Mouse (Mus musculus): ENCODE measurements at regions not wholly inside any gene's neighbourhood (a gene's known extent, or its start where the extent isn't known, plus 50 kb on each side); places are given as distances from the start of the nearest gene placed in this dataset.
A peak's percentile ranks its signal among the peaks of the same experiment; 100 is the strongest.

DNA sequence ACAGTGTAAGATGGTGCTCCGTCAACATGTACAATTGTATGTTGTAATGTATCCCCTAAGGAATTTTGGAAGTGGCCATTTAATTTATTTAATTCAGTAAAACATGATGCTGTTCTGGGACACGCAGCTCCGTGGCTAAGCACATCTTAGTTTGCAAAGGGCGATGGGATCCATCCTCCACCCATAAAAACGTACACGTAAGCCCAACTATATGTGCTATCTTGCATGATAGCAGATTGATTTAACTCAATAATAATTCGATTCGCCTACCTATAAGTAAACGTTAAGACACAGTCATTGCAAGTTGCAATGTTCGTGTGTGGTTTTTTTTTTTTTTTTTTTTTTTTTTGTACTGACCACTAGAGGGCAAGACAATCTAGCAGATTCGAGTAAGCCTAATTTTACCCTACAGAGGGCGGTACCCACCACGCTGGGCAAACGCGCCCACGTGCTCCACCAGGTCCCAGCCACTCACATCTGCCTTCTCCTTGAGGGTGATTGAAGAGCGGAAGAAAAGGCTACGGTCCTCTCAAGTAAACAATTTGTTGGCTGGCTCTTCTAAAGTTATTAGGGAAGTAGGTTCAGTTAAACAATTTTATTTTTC is 240.8 kb upstream of the Lrig3 start:
- DNase-seq (ENCODE audit: inconsistent age in 2 of 2, low spot score in 1 of 2) = peak; percentile 31 to 78

DNA sequence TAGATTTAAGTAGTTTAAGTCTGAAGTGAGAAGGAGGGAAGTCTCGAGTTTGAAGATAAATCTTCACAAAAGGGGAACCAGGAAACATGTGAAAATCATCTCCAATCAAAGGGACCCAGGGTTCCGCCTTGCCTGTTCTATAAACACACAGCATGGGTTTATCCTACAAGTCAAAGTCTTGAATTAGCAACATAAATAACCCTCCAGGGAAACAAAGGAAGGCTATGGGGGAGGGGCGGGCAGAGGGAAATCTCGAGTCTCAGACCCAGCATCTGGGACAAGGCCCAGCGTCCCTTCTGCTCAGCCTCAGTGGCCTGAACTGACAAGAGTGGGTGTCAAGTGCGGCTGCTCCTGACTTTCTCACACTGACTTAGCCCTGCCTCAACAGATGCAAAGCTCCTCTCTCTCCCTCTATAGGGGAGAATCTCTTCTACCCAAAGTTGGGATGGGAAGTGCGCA is 240.3 kb upstream of the Lrig3 start:
- DNase-seq (ENCODE audit: inconsistent age in 2 of 2, low spot score in 1 of 2) = no peak

DNA sequence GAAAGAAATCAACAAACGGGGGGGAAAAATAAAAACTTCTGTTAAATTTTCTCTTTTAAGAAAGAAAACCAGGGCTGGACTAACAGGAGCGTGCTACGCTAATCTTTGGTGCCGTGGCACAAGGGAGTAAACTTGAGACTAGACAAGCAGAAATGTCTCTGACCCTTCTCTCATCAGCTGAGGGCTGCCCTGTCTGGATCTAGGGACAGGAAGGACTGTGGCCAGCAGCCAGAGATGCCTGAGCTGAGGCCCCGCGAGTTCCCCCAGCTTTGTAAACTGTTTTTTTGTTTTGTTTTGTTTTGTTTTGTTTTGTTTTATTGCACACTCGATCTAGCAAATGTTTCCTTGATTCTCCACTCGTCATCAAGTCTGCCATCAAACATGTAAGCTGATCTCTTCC is 239.4 kb upstream of the Lrig3 start:
- DNase-seq (ENCODE audit: inconsistent age in 2 of 2, low spot score in 1 of 2) = no peak

DNA sequence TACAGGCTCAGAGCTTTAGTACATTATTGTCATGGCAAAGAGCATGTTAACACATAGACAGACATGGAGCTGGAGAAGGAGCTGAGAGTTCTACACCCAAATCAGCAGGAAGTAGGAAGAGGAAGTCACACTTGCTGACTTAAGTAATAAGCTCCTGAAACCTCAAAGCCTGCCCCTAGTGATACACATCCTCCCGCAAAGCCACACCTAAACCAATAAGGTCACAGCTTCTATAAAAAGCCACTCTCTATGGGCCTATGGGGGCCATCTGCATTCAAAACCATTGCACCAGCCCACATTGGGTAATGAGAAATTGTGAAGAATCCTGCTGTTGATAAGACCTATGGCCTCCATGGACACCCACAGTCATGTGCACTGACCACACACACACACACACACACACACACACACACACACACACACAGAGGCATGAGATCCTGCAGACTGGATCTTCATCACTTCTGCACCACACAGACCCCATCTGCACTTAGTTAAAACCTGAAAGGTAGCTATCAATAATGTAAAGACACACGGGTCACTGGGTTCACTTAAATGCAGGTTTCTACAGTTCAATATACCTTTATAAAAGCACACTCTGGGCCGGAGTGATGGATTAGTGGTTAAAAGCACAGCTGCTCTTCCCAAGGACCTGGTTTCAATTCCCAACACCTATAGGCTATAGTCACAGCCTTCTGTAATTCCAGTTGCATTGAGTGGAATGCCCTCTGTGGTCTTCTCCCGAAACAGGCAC is 230.0 kb upstream of the Lrig3 start:
- DNase-seq (ENCODE audit: inconsistent age in 2 of 2, low spot score in 1 of 2) = no peak

DNA sequence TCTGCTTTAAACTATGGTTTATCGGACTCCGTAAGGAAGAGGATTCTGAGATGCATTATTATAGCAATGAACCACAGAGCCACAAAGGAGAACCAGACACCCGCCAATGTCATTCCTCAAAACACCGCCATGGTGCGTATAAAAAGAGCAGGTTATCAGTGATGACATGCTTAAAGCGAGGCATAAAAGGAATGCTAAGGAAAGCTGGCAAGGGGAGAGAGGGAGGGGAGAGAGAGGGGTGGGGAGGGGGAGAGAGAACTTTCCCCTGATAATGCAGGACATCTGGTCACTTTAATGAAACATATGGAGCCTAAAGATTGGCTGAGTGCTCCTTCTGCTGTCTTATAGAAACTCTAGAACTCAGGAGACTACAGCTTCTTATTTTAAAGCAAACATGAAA is 222.8 kb upstream of the Lrig3 start:
- DNase-seq (ENCODE audit: inconsistent age in 2 of 2, low spot score in 1 of 2) = no peak

DNA sequence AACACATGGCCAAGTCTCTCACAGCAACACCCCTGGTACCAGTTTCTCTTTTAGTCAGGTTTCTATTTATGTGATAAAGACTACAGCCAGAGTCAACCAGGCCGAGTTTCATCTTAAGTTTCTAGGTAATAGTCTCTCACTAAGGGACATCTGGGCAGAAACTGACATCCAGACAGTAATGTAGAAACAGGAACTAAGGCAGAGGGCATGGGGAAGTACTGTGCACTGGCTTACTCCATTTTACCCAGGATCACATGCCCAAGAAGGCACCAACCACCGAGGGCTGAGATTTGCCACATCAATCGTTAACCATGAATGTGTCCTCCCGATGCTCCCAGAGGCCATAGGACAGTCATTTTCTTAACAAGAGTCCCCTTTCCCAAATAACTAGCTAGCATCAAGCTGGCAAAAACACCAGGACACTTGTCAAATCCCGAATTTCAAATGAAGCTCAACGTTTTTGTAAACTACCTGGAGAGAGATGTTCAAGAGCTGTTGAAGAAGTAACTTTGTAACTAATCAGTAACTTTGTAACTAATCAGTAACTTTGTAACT is 216.9 kb upstream of the Lrig3 start:
- DNase-seq (ENCODE audit: inconsistent age in 2 of 2, low spot score in 1 of 2) = no peak

DNA sequence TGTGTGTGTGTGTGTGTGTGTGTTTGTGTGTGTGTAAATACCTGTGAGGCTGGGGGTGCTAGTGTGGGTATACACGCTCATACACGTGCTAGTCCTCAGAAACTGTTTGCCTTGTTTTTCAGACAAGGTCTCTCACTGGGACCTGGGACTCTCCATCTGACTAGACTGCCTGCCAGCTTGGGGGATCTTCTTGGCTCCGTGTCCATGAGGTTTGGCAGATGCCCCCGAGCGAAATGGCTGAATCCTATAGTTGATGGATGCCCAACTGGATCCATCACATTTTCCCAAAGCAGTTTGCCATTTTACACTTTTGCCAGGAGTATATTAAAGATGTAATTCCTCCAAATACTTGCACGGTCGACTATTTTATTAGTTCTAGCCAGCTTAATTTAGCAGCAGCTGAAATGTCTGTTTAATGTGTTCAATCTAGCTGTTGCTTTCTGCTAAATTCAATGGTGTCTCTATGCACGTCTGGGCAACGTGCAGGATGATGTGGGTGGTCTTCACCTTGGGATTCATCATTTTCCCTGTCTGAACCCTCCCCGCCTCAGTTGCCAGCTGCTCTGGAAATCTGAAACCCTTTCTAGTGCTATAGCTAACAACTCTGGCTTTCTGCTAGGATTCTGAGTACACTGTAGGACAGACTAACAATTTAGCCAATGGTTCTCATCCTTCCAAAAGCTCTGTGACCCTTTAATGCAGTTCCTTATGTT is 213.3 kb upstream of the Lrig3 start:
- no peak for DNase-seq (ENCODE audit: inconsistent age in 2 of 2, low spot score in 1 of 2)

DNA sequence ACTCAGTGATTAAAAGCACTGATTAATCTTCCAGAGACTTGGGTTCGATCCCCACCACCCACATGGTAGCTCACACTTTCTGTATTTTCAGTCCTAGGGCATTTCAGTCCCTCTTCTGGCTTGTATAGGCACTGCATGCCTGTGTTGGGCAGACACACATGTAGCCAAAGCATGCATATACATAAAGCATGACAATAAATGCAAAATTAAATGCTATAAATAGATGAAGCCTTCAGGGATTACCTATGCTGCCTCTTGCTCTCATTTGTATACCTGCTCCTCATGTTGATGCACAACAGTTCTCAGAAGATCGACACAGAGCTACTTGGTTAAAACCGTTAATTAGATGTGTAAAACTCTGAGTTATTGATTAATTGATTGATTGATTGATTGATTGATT is 206.8 kb upstream of the Lrig3 start:
- no peak for DNase-seq (ENCODE audit: inconsistent age in 2 of 2, low spot score in 1 of 2)

DNA sequence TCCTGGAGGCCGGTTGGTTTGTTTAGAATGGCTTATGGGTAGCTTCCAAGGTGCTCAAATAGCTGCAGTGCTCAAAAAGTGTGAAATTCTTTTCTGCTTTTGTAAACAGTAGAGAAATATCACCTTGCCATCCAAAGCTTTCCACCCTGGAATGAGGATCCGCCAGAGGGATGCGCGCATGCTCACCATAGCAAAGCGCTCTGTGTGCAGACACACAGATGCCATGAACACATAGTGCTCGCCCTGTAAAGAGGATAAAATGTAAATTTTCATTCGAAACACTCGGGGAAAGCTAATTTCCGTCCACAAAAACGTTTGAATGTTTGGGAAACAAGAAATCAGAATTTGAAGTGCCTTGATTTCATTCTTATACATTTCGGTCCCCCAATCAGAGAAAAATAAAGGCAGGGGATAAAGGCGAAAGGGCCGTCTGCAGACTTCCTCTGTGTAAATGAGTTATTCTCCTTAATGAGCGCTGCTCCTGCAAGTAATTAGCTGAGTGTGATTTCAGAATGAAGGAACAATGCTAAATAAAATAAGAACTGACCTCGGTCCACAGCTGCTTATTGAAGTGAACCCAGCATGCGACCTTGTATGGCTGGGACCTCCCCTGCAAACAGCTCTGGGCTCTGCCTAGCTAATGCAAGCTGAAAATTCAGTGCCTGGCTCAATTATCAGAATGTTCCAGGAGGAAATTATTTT is 203.4 kb upstream of the Lrig3 start:
- DNase-seq (ENCODE audit: inconsistent age in 2 of 2, low spot score in 1 of 2) = no peak

DNA sequence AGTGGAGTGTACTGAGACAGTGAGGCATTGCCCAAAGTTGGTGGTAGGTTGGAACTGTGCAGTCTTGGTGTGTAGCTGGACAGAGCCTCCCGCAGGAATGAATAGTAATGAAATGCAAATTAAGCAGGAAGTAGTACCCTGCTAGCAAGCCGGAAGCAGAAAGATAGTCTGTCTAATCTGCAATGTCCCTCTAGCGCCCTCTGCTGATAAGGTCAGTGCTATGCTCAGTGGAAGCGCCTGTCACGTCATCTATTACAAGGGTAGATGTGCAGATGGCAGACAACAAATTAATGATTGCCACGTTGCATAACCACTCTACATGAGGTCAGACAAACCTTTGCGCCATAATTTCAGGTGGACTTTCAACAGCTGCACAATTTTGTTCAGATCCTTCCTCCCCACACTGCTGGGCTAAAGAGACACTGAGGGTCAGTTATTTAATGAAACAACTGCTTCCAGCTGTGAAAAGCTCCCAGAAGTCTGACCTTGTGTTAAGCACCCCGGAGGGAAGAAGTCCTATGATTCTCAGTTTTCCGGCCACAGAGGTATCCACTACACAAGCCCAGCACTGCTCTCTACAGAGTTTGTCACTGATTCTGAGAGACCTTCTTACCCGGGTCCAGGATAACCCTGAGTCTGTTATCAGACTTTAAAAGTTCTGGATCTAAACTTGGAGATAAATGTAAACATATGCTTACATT is 201.4 kb upstream of the Lrig3 start:
- peak; percentile 10 to 52 for DNase-seq (ENCODE audit: inconsistent age in 2 of 2, low spot score in 1 of 2)

DNA sequence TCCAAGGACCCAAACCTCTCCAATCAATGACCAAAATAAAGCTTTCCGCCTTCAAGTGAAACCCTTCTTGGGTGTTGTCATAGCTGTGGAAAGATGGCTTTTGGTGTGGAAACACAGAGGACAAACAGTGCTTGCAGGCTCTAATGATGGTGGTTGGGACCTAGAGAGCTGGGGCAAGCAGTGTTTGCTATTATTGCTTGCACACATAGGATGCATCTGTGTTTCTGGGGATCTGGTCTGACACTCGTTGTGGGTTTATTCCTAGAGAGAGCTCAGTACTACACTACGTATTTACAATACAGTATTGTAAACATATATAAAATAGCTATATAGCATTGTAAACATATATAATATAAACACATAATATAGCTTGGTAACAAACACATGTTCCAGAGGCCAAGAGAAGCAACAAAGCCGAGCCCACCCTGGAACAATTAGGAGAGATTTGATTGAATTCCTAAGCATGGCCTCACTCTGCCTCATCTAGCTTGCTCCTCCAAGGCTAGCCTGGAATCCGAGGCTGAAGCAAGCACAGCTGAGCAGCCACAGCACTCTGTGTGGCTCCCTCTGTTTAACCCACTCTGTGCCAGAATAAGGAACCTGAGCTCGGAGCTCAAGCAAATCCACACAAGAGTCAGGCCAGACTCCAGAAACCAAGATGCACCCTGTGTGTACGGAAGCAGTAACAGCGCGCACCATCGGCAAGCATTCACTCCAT is 200.7 kb upstream of the Lrig3 start:
- DNase-seq (ENCODE audit: inconsistent age in 2 of 2, low spot score in 1 of 2) = no peak

DNA sequence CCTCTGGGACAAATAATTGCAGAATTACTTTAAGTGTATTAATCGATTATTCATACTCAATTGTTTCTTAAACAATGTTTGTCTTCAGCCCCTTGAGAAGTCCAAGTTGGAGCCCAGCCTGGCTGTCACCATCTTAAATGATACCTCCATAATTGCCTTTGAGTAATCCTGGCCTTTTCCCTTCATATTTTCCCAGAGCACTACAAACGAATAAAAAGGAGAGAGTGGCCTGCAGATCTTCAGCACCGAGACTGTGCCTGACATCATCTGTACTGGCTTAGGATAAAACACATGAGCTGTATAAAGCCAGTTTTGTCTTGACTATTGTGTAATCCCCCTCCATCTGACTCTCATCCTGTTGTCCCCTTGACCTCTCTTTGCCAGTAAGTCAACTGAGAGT is 197.7 kb upstream of the Lrig3 start:
- DNase-seq (ENCODE audit: inconsistent age in 2 of 2, low spot score in 1 of 2) = no peak

DNA sequence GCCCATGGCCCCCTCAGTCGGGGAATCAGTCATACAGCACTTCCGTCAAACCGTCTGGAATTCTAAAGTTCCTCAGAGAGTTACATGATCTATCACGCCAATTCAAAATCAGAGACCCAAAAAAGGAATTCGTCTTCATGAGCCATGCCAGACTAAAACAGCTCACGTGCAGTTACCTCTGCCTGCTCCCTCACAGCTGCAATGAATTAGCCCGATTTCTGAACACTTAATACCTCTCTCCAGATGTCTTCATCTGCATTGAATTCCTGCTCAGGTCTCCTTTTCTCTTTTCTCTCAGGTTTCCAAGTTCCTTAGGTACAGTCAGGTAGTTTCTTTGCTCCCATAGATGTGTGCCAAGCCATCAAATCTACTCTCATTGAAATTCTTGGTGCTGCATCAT is 192.4 kb upstream of the Lrig3 start:
- DNase-seq (ENCODE audit: inconsistent age in 2 of 2, low spot score in 1 of 2) = no peak

DNA sequence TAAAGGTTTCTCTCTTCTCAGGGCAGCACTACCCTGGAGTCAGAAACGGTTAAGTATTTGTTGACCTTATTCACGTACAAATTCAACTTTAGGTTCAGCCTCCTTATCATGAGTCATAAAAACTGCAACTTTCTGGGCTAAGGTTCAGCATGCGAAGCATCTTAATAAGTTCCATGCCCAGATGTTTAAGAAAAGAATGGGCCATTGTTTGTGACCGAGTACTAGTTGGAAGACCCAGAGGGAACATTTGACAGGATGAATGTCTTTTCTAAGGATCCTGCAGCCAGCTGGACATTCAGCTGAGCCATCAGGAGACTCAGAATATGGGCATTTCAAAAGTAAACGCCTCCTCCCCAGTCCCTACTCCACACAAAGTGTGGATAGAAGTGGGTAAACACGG is 183.5 kb upstream of the Lrig3 start:
- no peak for DNase-seq (ENCODE audit: inconsistent age in 2 of 2, low spot score in 1 of 2)

DNA sequence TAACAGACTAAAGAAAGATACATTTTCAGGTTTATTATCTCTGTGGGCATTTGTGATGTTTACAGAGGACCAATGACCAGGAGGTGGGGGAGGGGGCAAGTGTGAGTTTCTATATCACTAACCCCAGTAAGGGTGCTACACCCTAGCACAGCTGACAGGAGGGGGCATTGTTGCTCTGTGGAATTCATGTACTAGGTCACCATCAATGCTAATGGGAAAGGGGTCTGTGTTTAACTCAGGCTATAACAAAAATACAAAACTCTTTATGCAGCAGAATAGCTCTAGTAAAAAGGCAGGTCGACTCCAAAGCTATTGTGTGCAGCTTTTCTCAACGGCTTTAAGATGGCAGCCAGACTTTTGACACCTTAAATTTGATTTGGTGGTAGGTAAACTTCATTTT is 181.1 kb upstream of the Lrig3 start:
- DNase-seq (ENCODE audit: inconsistent age in 2 of 2, low spot score in 1 of 2) = peak in 1 of 2 experiments; percentile 40

DNA sequence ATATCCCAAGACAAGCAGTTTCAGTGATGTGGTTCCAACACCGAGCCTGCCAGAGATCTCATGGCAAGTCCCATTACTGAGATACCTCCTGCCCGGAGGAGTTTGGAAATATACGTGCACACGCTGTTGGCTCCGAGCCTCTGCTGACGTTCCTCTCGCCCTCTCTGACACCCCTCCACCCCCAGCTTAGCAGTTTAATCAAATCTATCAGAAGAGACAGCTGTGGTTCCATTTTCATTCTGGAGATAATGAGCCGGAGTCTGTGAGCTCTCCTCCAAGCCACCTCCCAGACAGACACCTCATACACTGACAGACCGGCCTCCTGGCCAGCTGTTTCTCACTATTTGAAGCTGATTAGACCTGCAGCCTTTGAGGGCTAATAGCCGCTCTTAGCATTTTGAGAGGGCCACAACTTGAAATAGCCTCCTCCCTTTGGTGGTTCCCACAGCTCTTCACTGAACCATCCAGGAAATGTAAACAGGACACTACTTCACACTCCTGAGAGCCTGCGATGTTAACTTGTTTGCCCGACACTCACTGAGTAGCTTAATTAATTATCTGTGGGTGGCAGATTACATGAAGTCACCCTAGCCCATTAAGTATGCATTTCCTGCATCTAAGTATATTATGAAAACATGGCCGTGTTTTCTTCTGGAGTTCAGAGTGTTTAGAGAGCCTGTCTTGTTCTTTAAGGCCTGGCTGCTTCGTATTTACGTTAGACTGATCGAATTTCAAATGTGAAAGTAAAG is 180.3 kb upstream of the Lrig3 start:
- peak in 1 of 2 experiments; percentile 21 for DNase-seq (ENCODE audit: inconsistent age in 2 of 2, low spot score in 1 of 2)

DNA sequence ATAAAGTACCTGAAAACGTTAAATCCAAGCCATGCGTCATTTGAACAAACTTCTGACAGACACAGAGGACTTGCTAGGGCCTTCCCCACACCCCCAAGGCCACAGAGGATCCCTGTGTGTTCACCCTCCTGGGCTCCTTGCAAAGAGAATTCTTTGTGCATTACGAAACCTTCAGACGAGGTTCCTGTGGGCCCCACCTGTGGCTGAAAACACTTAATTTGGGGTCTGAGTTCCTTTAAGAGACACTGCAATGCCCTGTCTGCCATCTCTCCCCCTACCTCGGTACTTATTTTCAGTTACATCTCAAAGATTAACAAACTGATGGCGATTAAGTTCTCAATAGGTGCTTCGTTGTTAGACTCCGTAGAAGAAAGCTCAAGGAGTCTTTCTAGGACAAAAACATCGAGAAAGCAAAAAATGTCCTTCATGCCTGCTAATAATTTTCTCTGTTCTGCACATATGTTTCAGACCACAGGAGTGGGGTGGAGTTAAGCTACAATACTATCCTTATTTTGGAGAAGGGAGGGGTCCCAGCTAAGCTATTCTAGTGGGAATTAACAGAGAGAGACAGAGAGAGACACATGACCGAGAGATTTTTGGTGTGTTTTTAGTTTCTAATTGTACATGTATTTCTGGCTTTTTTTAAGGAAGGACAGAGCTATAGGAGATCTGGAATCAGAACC is 179.6 kb upstream of the Lrig3 start:
- DNase-seq (ENCODE audit: inconsistent age in 2 of 2, low spot score in 1 of 2) = peak; percentile 17 to 49

DNA sequence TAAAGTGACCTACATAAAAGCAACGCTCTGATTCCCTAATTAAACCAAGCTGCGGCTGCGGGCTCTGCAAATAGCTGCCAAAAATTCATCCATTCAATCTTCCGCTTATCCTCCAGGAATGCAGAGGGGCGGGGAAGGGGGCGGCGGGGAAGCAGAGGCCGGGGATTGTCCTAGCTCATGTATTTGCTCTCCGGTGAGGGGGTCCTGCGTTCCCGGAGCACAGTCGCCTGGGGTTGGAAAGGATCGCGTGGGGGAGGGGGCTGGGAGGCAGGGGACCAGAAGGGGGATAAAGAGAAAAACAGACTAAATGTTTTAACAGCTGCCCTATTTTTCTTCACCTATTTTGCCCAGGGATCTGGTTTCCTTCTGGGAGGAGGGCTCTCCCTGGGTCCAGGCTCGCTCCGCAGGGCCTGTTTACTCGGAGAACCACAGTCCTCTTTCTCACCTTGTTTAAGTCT is 179.1 kb upstream of the Lrig3 start:
- DNase-seq (ENCODE audit: inconsistent age in 2 of 2, low spot score in 1 of 2) = peak in 1 of 2 experiments; percentile 20

Measured in adrenal gland, adult (tissue).